Mouse (Mus musculus): ENCODE measurements at regions not wholly inside any gene's neighbourhood (a gene's known extent, or its start where the extent isn't known, plus 50 kb on each side); places are given as distances from the start of the nearest gene placed in this dataset.

- Histone ChIP-seq H3K9me3 (replicated peaks) (no peaks in the 10 kb centered on the region), H3K27me3 (no peaks in the 10 kb centered on the region), H3K4me3 (no peak overlapping the region), H3K27ac (peak overlapping the region; percentile 67), H3K9ac (no peak overlapping the region), H3K4me1 (peaks cover 22% of the 10 kb centered on the region), H3K4me2 (replicated peaks) (no peak overlapping the region), H3K36me3 (peaks cover 7% of the 10 kb centered on the region)
- ATAC-seq (ENCODE audit: low FRiP score): peak; percentile 87
- WGBS: 28% methylated on average over 2 of the region's 2 CpGs
These were observed 277.0 kb upstream of the Smim15 start for GRCm38 (mm10) chr13:107767262-107767624.

DNA sequence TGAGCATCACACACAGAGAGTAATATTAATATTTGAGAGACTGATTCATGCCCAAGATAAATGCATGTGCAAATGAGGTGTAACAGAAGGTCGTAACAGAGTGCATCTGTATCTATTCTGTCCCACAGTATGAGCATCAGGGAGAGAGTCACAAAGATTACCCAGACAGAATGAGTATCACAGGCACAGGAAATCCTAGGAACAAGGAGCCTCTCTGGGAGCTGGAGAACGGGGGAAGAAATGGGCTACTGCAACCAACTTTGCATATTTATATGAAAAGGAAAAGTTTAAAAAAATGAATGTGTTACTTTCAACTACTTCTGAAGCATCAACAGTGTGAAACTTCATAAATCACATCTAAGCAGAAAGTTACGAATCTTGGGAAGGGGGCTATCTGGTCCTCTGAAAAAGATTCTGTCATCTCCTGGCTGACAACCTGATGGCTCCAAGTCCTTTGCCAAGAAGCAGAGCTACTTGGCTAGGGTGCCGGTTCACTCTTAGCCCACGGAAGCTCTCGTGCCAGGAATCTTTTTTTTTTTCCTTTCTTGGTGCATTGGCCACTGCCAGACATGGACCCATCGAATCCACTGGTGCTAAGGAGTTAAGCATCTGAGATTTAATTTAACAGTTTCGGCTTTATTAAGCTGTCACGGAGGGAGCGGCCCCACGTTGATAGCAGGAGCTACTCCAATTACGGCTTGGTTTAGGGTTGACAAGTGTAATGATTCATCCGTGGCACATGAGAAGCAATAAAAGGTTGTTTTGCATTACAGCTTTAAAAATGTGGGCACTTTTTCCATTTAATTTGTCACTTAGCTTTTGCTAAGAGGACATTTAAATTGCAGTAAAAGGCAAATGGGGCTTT is 277.6 kb upstream of the Smim15 start:
- H3K9me3 ChIP-seq (replicated peaks): no peaks in the 10 kb centered on the region
- H3K9ac ChIP-seq: no peak overlapping the region
- H3K36me3 ChIP-seq: peaks cover 7% of the 10 kb centered on the region
- WGBS: 60% methylated on average over 13 of the region's 13 CpGs
- peak overlapping the region; percentile 67 for H3K27ac ChIP-seq
- H3K4me2 ChIP-seq (replicated peaks): no peak overlapping the region
- ATAC-seq (ENCODE audit: low FRiP score): peak; percentile 72
- H3K27me3 ChIP-seq: no peaks in the 10 kb centered on the region
- H3K4me3 ChIP-seq: no peak overlapping the region
- peaks cover 22% of the 10 kb centered on the region for H3K4me1 ChIP-seq

GRCm38 (mm10) chr13:107763911-107764310 is 280.3 kb upstream of the Smim15 start:
- Histone ChIP-seq H3K27me3 (no peaks in the 10 kb centered on the region), H3K4me2 (replicated peaks) (no peak overlapping the region), H3K36me3 (peaks cover 3% of the 10 kb centered on the region), H3K9ac (no peak overlapping the region), H3K4me1 (peaks cover 25% of the 10 kb centered on the region), H3K4me3 (no peak overlapping the region), H3K27ac (no peak overlapping the region), H3K9me3 (replicated peaks) (no peaks in the 10 kb centered on the region)
- 96% methylated on average over 5 of the region's 5 CpGs for WGBS
- no peak for ATAC-seq (ENCODE audit: low FRiP score)

DNA sequence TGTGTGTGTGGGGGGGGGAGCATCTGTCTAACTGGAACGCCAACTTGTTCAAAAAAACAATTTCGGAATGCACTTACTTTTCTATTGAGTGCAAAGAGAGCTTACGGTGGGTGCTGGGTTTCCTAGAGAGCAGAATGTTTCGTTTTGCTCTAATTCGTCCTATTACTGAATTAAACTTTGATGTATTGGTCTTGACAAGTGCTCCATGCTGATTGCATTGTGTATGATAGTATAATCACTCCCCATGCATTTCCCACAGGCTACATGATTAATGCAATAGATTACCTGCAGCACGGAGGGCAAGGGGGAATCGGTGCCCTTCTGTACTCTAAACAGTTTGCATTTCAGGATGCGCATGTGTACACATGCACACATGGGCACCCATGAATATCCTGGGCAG is 283.7 kb upstream of the Smim15 start:
- no peaks in the 10 kb centered on the region for H3K27me3 ChIP-seq
- no peak overlapping the region for H3K27ac ChIP-seq
- H3K4me1 ChIP-seq: peaks cover 9% of the 10 kb centered on the region
- no peak for ATAC-seq (ENCODE audit: low FRiP score)
- H3K4me3 ChIP-seq: no peak overlapping the region
- no peak overlapping the region for H3K4me2 ChIP-seq (replicated peaks)
- H3K9me3 ChIP-seq (replicated peaks): no peaks in the 10 kb centered on the region
- peaks cover 2% of the 10 kb centered on the region; the same call in 1 of the 2 replicates for H3K36me3 ChIP-seq
- no peak overlapping the region for H3K9ac ChIP-seq
- WGBS: 71% methylated on average over 8 of the region's 8 CpGs

- Histone ChIP-seq H3K4me1 (peaks cover 7% of the 10 kb centered on the region), H3K27me3 (no peaks in the 10 kb centered on the region), H3K27ac (no peak overlapping the region), H3K9me3 (replicated peaks) (no peaks in the 10 kb centered on the region), H3K4me2 (replicated peaks) (no peak overlapping the region), H3K36me3 (peaks cover 2% of the 10 kb centered on the region; the same call in 1 of the 2 replicates), H3K9ac (no peak overlapping the region), H3K4me3 (no peak overlapping the region)
- ATAC-seq (ENCODE audit: low FRiP score): no peak
- WGBS: 74% methylated on average over 13 of the region's 13 CpGs
These were observed 285.7 kb upstream of the Smim15 start for GRCm38 (mm10) chr13:107758327-107759095.

GRCm38 (mm10) chr13:107752745-107753144 is 291.5 kb upstream of the Smim15 start:
- no peak for ATAC-seq (ENCODE audit: low FRiP score)
- WGBS: 73% methylated on average over 3 of the region's 3 CpGs

GRCm38 (mm10) chr13:107743464-107744218 is 300.6 kb upstream of the Smim15 start:
- no peak overlapping the region for H3K4me3 ChIP-seq
- no peak overlapping the region for H3K4me2 ChIP-seq (replicated peaks)
- WGBS: 43% methylated on average over 21 of the region's 21 CpGs
- H3K27ac ChIP-seq: peak overlapping the region; percentile 24; the same call in 1 of the 2 replicates
- H3K27me3 ChIP-seq: no peaks in the 10 kb centered on the region
- no peaks in the 10 kb centered on the region for H3K9me3 ChIP-seq (replicated peaks)
- peaks cover 20% of the 10 kb centered on the region for H3K4me1 ChIP-seq
- H3K36me3 ChIP-seq: peaks cover 24% of the 10 kb centered on the region
- peak; percentile 81 for ATAC-seq (ENCODE audit: low FRiP score)
- H3K9ac ChIP-seq: no peak overlapping the region

More at GRCm38 (mm10) chr13:107752745-107753144, 291.5 kb upstream of the Smim15 start:
- H3K9ac ChIP-seq: no peak overlapping the region
- H3K9me3 ChIP-seq (replicated peaks): no peaks in the 10 kb centered on the region
- H3K4me1 ChIP-seq: no peaks in the 10 kb centered on the region
- peaks cover 3% of the 10 kb centered on the region; the same call in 1 of the 2 replicates for H3K36me3 ChIP-seq
- no peak overlapping the region for H3K4me2 ChIP-seq (replicated peaks)
- H3K27ac ChIP-seq: no peak overlapping the region
- no peaks in the 10 kb centered on the region for H3K27me3 ChIP-seq
- H3K4me3 ChIP-seq: no peak overlapping the region

DNA sequence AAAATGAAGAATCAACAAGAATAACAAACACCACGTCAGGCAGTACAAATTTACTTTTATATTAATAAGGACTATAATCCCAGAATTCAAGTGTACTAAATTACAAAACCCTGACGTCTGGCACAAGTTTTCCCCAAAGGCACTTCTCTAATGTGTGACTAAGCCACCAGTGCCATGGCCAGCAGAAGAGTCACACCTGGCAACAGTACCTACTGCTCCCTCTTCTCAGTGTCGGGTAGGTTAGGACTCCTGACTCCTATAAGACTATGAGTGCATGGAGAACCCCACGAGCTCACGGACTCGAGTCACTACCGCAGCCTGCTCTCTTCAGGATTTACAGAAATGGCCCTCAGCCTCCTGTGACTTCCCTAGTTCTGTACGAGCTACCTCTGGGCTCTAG is 307.7 kb upstream of the Smim15 start:
- no peak overlapping the region for H3K27ac ChIP-seq
- H3K36me3 ChIP-seq: peaks cover 26% of the 10 kb centered on the region
- H3K4me3 ChIP-seq: no peak overlapping the region
- 90% methylated on average over 8 of the region's 8 CpGs for WGBS
- H3K4me2 ChIP-seq (replicated peaks): no peak overlapping the region
- no peaks in the 10 kb centered on the region for H3K27me3 ChIP-seq
- H3K9me3 ChIP-seq (replicated peaks): no peaks in the 10 kb centered on the region
- no peaks in the 10 kb centered on the region for H3K4me1 ChIP-seq
- no peak overlapping the region for H3K9ac ChIP-seq
- ATAC-seq (ENCODE audit: low FRiP score): no peak

- H3K4me3 ChIP-seq: no peak overlapping the region
- no peak for ATAC-seq (ENCODE audit: low FRiP score)
- H3K27ac ChIP-seq: no peak overlapping the region
- no peak overlapping the region for H3K4me2 ChIP-seq (replicated peaks)
- H3K9ac ChIP-seq: no peak overlapping the region
- no peaks in the 10 kb centered on the region for H3K9me3 ChIP-seq (replicated peaks)
- WGBS: 90% methylated on average over 12 of the region's 12 CpGs
- peaks cover 39% of the 10 kb centered on the region for H3K36me3 ChIP-seq
- no peaks in the 10 kb centered on the region for H3K4me1 ChIP-seq
- no peaks in the 10 kb centered on the region for H3K27me3 ChIP-seq
These were observed 309.9 kb upstream of the Smim15 start for GRCm38 (mm10) chr13:107734161-107734905.

DNA sequence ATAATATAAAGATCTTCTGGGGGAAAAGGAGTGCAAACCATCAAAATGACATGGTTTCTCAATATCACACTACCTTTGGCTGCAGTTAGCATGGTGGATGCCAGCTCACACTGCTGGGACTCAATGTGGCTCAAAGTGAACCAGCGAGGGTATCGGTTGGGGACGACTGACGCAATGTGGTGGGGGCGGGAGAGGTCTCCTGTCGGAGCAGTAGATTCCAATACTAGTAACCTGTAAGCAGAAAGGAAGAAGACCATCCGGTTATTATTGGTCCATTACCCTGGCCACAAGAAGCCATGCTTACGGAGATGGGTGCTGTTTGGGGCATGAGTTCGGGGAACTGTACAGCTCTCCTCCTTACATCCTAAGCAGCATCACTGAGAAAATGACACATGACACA is 313.3 kb upstream of the Smim15 start:
- Histone ChIP-seq H3K4me3 (no peak overlapping the region), H3K9me3 (replicated peaks) (no peaks in the 10 kb centered on the region), H3K4me2 (replicated peaks) (no peak overlapping the region), H3K27ac (no peak overlapping the region), H3K9ac (no peak overlapping the region), H3K36me3 (peaks cover 59% of the 10 kb centered on the region), H3K4me1 (no peaks in the 10 kb centered on the region), H3K27me3 (no peaks in the 10 kb centered on the region)
- no peak for ATAC-seq (ENCODE audit: low FRiP score)
- WGBS: 95% methylated on average over 9 of the region's 9 CpGs

GRCm38 (mm10) chr13:107726491-107726890 is 317.8 kb upstream of the Smim15 start:
- Histone ChIP-seq H3K27ac (no peak overlapping the region), H3K9me3 (replicated peaks) (no peaks in the 10 kb centered on the region), H3K4me3 (no peak overlapping the region), H3K36me3 (peaks cover 56% of the 10 kb centered on the region), H3K4me1 (no peaks in the 10 kb centered on the region), H3K4me2 (replicated peaks) (no peak overlapping the region), H3K9ac (no peak overlapping the region), H3K27me3 (no peaks in the 10 kb centered on the region)
- WGBS: 94% methylated on average over 20 of the region's 20 CpGs
- ATAC-seq (ENCODE audit: low FRiP score): no peak

Measured in hindbrain, embryonic 12.5 days (tissue).